8 mouse cellular contexts compared by ENCODE assay signal in the genomic region with DNA sequence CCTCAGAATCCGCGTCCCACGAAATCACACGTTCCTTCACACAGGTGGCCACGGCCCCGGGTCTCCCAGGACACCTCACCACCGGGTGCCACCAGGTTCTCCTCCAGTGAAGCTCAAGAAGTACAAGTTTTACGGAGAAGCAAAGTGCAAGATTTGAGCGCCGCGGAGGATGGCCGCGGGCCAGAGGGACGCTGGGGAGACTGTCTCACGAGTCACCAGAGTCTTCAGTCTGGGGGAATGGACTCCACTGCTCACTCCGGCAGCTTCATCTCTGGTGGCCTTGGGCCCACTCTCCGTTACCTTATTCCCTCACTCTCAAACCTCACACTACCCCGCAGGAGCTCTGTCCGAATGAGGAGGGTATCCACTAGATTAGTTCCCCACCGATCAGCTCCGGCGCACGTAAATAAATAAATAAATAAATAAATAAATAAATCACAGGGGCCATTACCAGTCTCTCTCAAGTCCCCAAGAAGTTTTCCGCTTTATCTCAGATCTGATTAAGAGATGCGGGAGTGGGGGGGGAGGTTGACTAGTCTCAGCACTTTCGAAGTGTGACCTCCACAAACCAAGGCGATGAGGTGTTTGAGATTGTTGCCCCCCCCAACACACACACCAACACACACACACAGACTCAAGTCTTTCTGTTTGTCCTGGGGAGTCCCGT. TPM values are rescaled to one million over a fixed set of nuclear protein-coding genes. Genes with fewer than 3 reads are reported as not detected.
DNase-seq lines count a peak whose midpoint lies in the region; ATAC-seq and TF ChIP-seq lines count a peak whose summit lies in the region.

No protein-coding gene starts in this region.

- peak overlapping the region; percentile 97 for H3K4me2 ChIP-seq in heart, embryonic 11.5 days

- peak; percentile 50 for DNase-seq in gastrocnemius, adult 2 months
- DNase-seq in gastrocnemius, postnatal 25 days = no peak
- DNase-seq in adrenal gland, postnatal 10 days = peak; percentile 76
- DNase-seq in kidney, adult 9 months = peak; percentile 65
- peak; percentile 58 for DNase-seq in lung, postnatal 14 days
- DNase-seq in splenic B cell, adult 2 months (ENCODE audit: low read depth, low spot score) = peak; percentile 55
- no peak for DNase-seq in right cerebral cortex, postnatal 25 days

- no peaks in the 10 kb centered on the region for H3K27me3 ChIP-seq in heart, embryonic 11.5 days (ENCODE audit: control insufficient read depth, insufficient read depth, low read length)
- no peaks in the 10 kb centered on the region for H3K27me3 ChIP-seq in splenic B cell, adult 2 months (ENCODE audit: control insufficient read depth, insufficient read depth, low read length, poor library complexity, severe bottlenecking)

- H3K4me3 ChIP-seq in gastrocnemius, adult 2 months = peak overlapping the region; percentile 97
- H3K4me3 ChIP-seq in heart, embryonic 11.5 days (ENCODE audit: low read depth, low read length) = peak overlapping the region; percentile 93

- no peak for TF ChIP-seq CTCF in gastrocnemius, adult 2 months (IDR thresholded peaks at IDR 0.05)

- intact Hi-C loops in gastrocnemius, adult 2 months (cut with DNase I) = loop anchor here (5.0 kb wide), 1 partner anchor 51 kb away; no protein-coding TSS in a partner anchor

- H3K9ac ChIP-seq in heart, embryonic 11.5 days (ENCODE audit: low read depth, low read length) = peak overlapping the region; percentile 95

- under 1% methylated on average over 28 of the region's 28 CpGs for WGBS in heart, embryonic 11.5 days (ENCODE audit: insufficient replicate concordance)

- H3K36me3 ChIP-seq in heart, embryonic 11.5 days (ENCODE audit: control insufficient read depth, insufficient read depth, low read length) = no peaks in the 10 kb centered on the region
- H3K36me3 ChIP-seq in splenic B cell, adult 2 months (ENCODE audit: control insufficient read depth, insufficient read depth, low read length, poor library complexity, severe bottlenecking) = no peaks in the 10 kb centered on the region; the same call in 1 of the 2 replicates

- no peaks in the 10 kb centered on the region for H3K9me3 ChIP-seq in heart, embryonic 11.5 days (replicated peaks; ENCODE audit: control insufficient read depth, low read length)

- H3K27ac ChIP-seq in gastrocnemius, adult 2 months = peak overlapping the region; percentile 91
- peak overlapping the region; percentile 97 for H3K27ac ChIP-seq in heart, embryonic 11.5 days (ENCODE audit: low read depth, low read length)

- peaks cover 26% of the 10 kb centered on the region for H3K4me1 ChIP-seq in heart, embryonic 11.5 days (ENCODE audit: control insufficient read depth, insufficient read depth, low read length)

- no peak for ATAC-seq in heart, embryonic 11.5 days (replicated peaks; ENCODE audit: insufficient number of reproducible peaks, low FRiP score, low TSS enrichment)

RNA-seq across cellular contexts. Expression of a gene that starts 1.3 kb away (rescaled TPM):
- 1 to 10 TPM; 7.3 to 7.9 TPM for total RNA-seq in gastrocnemius, adult 2 months (2021)
- 1 to 10 TPM; 6.4 to 7.6 TPM for total RNA-seq in gastrocnemius, postnatal 25 days (2021)
- 10 to 100 TPM; 24.8 to 25.6 TPM for total RNA-seq in adrenal gland, postnatal 10 days (2021)
- polyA plus RNA-seq in heart, embryonic 11.5 days (2014; fragmentation: Nextera tagmentation; extraction: Ambion mirVana) = 15.6 and 21.1 TPM in 2 replicates

Comparison
In these comparisons a context has a peak if more than half of its experiments do, and no peak if none do; other contexts are left out.
1. DNase-seq: peak in gastrocnemius, adult 2 months (single experiment), adrenal gland, postnatal 10 days (single experiment), kidney, adult 9 months (single experiment), lung, postnatal 14 days (single experiment) and splenic B cell, adult 2 months (single experiment); none in gastrocnemius, postnatal 25 days (single experiment) and right cerebral cortex, postnatal 25 days (single experiment).